Mouse (Mus musculus) ES-E14 (cell line): ENCODE results near the gene Snrpc.

ENCODE experiments used
- CHD2 ChIP-seq: IDR thresholded peaks from 2 replicates; pipeline ENCODE4 v1.6.1; 2014; ENCODE audit warnings: mild to moderate bottlenecking, low read depth, low read length, inconsistent platforms
- ZNF384 ChIP-seq: IDR thresholded peaks from 2 replicates; pipeline ENCODE4 v1.6.1; 2012; ENCODE audit warnings: low read depth, low read length, inconsistent platforms

DNA sequence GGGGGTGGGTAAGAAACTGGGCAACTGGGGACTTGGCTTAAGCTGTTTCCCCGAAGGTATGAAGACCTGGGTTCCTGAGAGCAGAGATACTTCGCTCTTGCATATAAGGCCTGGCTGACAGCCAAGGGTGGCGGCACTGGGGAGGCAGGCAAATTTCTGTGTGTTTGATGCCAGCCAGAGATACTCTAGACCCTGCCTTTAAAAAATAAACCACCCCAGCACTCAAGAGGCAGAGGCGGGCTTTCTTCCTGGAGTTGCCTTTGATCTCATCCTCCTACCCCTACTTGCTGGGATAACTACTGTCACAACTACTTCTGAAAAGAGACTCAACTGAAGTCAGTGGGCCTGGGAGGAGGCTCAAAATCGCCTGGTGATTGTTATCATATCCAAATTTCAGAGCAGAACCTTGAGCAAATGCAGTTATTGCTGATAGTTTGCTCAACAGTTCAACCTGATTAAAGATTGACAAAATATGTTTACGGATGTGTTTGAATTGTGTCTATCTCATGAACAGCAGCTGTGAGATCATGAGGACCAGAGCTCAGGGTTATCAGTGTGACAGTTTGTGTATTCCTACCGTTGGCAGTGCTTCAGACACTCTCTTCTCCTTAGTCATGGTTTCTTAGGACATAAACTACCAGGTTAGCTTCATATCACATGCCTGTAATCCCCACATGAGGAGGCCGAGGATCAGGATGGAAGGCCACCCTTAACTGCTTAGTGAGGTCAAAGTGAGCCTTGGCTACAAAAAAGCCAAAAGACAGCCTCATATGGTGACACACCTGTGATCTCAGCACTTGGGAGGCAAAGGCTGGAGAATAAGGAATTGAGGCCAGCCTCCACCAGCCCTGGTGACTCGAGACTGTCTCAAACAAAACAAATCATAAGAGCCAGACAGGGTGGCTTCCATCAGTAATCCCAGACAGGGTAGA is 16.3 kb upstream of the Snrpc start:
- TF ChIP-seq ZNF384 (no peak), CHD2 (no peak)
